Mouse (Mus musculus) lung, postnatal 0 days (tissue): ENCODE data around the gene Ptpn3. TPM values are rescaled to one million over a fixed set of nuclear protein-coding genes. Genes with fewer than 3 reads are reported as not detected.
A peak's percentile ranks its signal among the peaks of the same experiment; 100 is the strongest.

ENCODE experiments used
- ATAC-seq: fragments of 200-750 bp; cut with Nextera tagmentation; 2 replicates; pipeline ENCODE4 v1.8.0; 2017; ENCODE audit warnings: moderate library complexity
- DNase-seq: peaks from one replicate; pipeline ENCODE4 v3.0.0-alpha.2; 2016; ENCODE audit warnings: low spot score
- H3K27ac ChIP-seq: fragments of 300-500 bp; sonication (generic); 2 replicates; pipeline ENCODE4 v1.5.1; 2014; ENCODE audit warnings: antibody characterized with exemption, mild to moderate bottlenecking, low read length, mixed read lengths
- H3K27me3 ChIP-seq: fragments of 300-500 bp; sonication (generic); replicated peaks from 2 replicates; pipeline ENCODE4 v1.6.1; 2014; ENCODE audit warnings: low read length, mixed read lengths; ENCODE audit not compliant: insufficient read depth
- H3K36me3 ChIP-seq: fragments of 300-500 bp; sonication (generic); 2 replicates; pipeline ENCODE4 v1.6.1; 2014; ENCODE audit warnings: low read length, mixed read lengths; ENCODE audit not compliant: insufficient read depth
- H3K4me1 ChIP-seq: fragments of 300-500 bp; sonication (generic); 2 replicates; pipeline ENCODE4 v1.6.1; 2014; ENCODE audit warnings: antibody characterized with exemption, low read depth, low read length, mixed read lengths; ENCODE audit not compliant: insufficient read depth
- H3K4me2 ChIP-seq: fragments of 300-500 bp; sonication (generic); replicated peaks from 2 replicates; pipeline ENCODE4 v1.6.1; 2014; ENCODE audit warnings: low read depth, mild to moderate bottlenecking, low read length, moderate library complexity, mixed read lengths
- H3K4me3 ChIP-seq: fragments of 300-500 bp; sonication (generic); 2 replicates; pipeline ENCODE4 v1.5.1; 2014; ENCODE audit warnings: low read depth, low read length
- H3K9ac ChIP-seq: fragments of 300-500 bp; sonication (generic); replicated peaks from 2 replicates; pipeline ENCODE4 v1.6.1; 2014; ENCODE audit warnings: low read depth, mild to moderate bottlenecking
- H3K9me3 ChIP-seq: fragments of 300-500 bp; sonication (generic); 2 replicates; pipeline ENCODE4 v1.6.1; 2016; ENCODE audit warnings: low read length, mixed read lengths
- CTCF ChIP-seq: IDR thresholded peaks from 2 replicates; pipeline ENCODE4 v1.5.1; 2016; ENCODE audit warnings: antibody characterized with exemption, mild to moderate bottlenecking
- EP300 ChIP-seq: IDR thresholded peaks from 2 replicates; pipeline ENCODE4 v1.6.1; 2016; ENCODE audit warnings: antibody characterized with exemption, mild to moderate bottlenecking, control low read depth
- WGBS: fragments of 180-500 bp; shearing (Covaris S2); extraction: QIAGEN DNeasy Blood & Tissue Kit; methylation state at CpG from one replicate; pipeline ENCODE4 v1.1.7; 2014; 5-methylcytosine and 5-hydroxymethylcytosine counted together
- polyA plus RNA-seq: library from polyadenylated mRNA; unstranded; fragments of >200 nt; fragmentation: Nextera tagmentation; extraction: Ambion mirVana; gene quantifications from 2 replicates; pipeline ENCODE4 v1.2.1, GENCODE M21; 2015

Ptpn3 gene
- polyA plus RNA-seq, 1 experiment from 2014 or later = 4.7 TPM

GRCm38 (mm10) chr4:57258159-57259035 lies 43.2 kb downstream of the Ptpn3 start:
- TF ChIP-seq CTCF (no peak), EP300 (no peak)
- DNase-seq (no peak), ATAC-seq (no peak)
- Histone ChIP-seq H3K4me2 (no peak overlapping the region), H3K4me3 (no peak overlapping the region), H3K4me1 (no peaks in the 10 kb centered on the region), H3K9me3 (no peaks in the 10 kb centered on the region), H3K27ac (no peak overlapping the region), H3K9ac (no peak overlapping the region), H3K27me3 (no peaks in the 10 kb centered on the region), H3K36me3 (no peaks in the 10 kb centered on the region)
- WGBS = 55% methylated on average over 14 of the region's 14 CpGs

- Histone ChIP-seq H3K27me3 (no peaks in the 10 kb centered on the region), H3K4me2 (no peak overlapping the region), H3K4me3 (no peak overlapping the region), H3K9ac (no peak overlapping the region), H3K27ac (no peak overlapping the region), H3K9me3 (no peaks in the 10 kb centered on the region), H3K36me3 (no peaks in the 10 kb centered on the region), H3K4me1 (no peaks in the 10 kb centered on the region)
- no peak for TF ChIP-seq EP300
- WGBS = 88% methylated on average over 8 of the region's 8 CpGs
- no peak for ATAC-seq
- no peak for DNase-seq
Measured at GRCm38 (mm10) chr4:57257409-57257808, 44.2 kb downstream of the Ptpn3 start.

GRCm38 (mm10) chr4:57256761-57257160 lies 44.9 kb downstream of the Ptpn3 start:
- H3K27me3 ChIP-seq = no peaks in the 10 kb centered on the region
- DNase-seq (no peak), ATAC-seq (no peak)
- H3K4me1 ChIP-seq = no peaks in the 10 kb centered on the region
- no peak for TF ChIP-seq EP300
- no peak for TF ChIP-seq CTCF
- H3K4me2 ChIP-seq = no peak overlapping the region
- no peak overlapping the region for H3K9ac ChIP-seq
- H3K27ac ChIP-seq = no peak overlapping the region
- WGBS = 87% methylated on average over 4 of the region's 4 CpGs
- H3K9me3 ChIP-seq = no peaks in the 10 kb centered on the region
- H3K4me3 ChIP-seq = no peak overlapping the region
- no peaks in the 10 kb centered on the region for H3K36me3 ChIP-seq

- Histone ChIP-seq H3K9ac (no peak overlapping the region), H3K27me3 (no peaks in the 10 kb centered on the region), H3K9me3 (no peaks in the 10 kb centered on the region), H3K36me3 (no peaks in the 10 kb centered on the region), H3K4me3 (no peak overlapping the region), H3K4me1 (no peaks in the 10 kb centered on the region), H3K4me2 (no peak overlapping the region), H3K27ac (no peak overlapping the region)
- no peak for TF ChIP-seq CTCF
- TF ChIP-seq EP300 = no peak
- DNase-seq (no peak), ATAC-seq (no peak)
- 86% methylated on average over 6 of the region's 6 CpGs for WGBS
Measured at GRCm38 (mm10) chr4:57254412-57254811, 47.2 kb downstream of the Ptpn3 start.

- no peaks in the 10 kb centered on the region for H3K36me3 ChIP-seq
- WGBS = 6% methylated on average over 2 of the region's 2 CpGs
- H3K4me2 ChIP-seq = no peak overlapping the region
- no peaks in the 10 kb centered on the region for H3K27me3 ChIP-seq
- TF ChIP-seq EP300 (no peak), CTCF (peak; percentile 66)
- no peak overlapping the region for H3K27ac ChIP-seq
- no peaks in the 10 kb centered on the region for H3K9me3 ChIP-seq
- H3K4me1 ChIP-seq = no peaks in the 10 kb centered on the region
- ATAC-seq (no peak), DNase-seq (peak; percentile 32)
- no peak overlapping the region for H3K4me3 ChIP-seq
- no peak overlapping the region for H3K9ac ChIP-seq
Measured at GRCm38 (mm10) chr4:57250636-57251035, 51.0 kb downstream of the Ptpn3 start.

GRCm38 (mm10) chr4:57249108-57249507 lies 52.5 kb downstream of the Ptpn3 start:
- no peak for TF ChIP-seq EP300
- TF ChIP-seq CTCF = no peak
- Histone ChIP-seq H3K36me3 (no peaks in the 10 kb centered on the region), H3K27ac (no peak overlapping the region), H3K27me3 (no peaks in the 10 kb centered on the region), H3K4me2 (no peak overlapping the region), H3K4me1 (no peaks in the 10 kb centered on the region), H3K9me3 (no peaks in the 10 kb centered on the region), H3K9ac (no peak overlapping the region), H3K4me3 (no peak overlapping the region)
- ATAC-seq = no peak
- 54% methylated on average over 8 of the region's 8 CpGs for whole genome bisulfite sequencing
- no peak for DNase-seq
